Mouse (Mus musculus) stomach, postnatal 0 days (tissue): ENCODE results near the gene Ntrk2.

Source experiments
- CTCF ChIP-seq: IDR thresholded peaks from 2 replicates; pipeline ENCODE4 v1.5.1; 2016; ENCODE audit warnings: antibody characterized with exemption, low read depth, mild to moderate bottlenecking, moderate library complexity
- EP300 ChIP-seq: optimal IDR thresholded peaks from 2 replicates; pipeline ENCODE3; 2016; ENCODE audit warnings: antibody characterized with exemption

GRCm38 (mm10) chr13:59148793-59149192, 342.4 kb downstream of the Ntrk2 start:
- TF ChIP-seq CTCF (no peak), EP300 (no peak)
